Mouse (Mus musculus): ENCODE measurements at regions not wholly inside any gene's neighbourhood (a gene's known extent, or its start where the extent isn't known, plus 50 kb on each side); places are given as distances from the start of the nearest gene placed in this dataset.

- no peak overlapping the region for H3K27ac ChIP-seq (ENCODE audit: low read depth, low read length)
- WGBS, result 74% methylated on average over 3 of the region's 3 CpGs
- H3K9me3 ChIP-seq (ENCODE audit: control insufficient read depth, low read length), result no peaks in the 10 kb centered on the region
- H3K4me2 ChIP-seq (ENCODE audit: low read depth, low read length, severe bottlenecking), result no peak overlapping the region
- DNase-seq (ENCODE audit: low spot score), result no peak
- H3K36me3 ChIP-seq (ENCODE audit: control insufficient read depth, insufficient read depth, low read length), result no peaks in the 10 kb centered on the region
- no peaks in the 10 kb centered on the region for H3K4me1 ChIP-seq (replicated peaks; ENCODE audit: control insufficient read depth, insufficient read depth, low read length)
- H3K27me3 ChIP-seq (ENCODE audit: control insufficient read depth, insufficient read depth, low read length), result no peaks in the 10 kb centered on the region
- no peak for ATAC-seq (replicated peaks; ENCODE audit: low FRiP score)
- no peak overlapping the region for H3K9ac ChIP-seq (ENCODE audit: low read length)
- no peak overlapping the region for H3K4me3 ChIP-seq (ENCODE audit: low read depth, low read length)
These were observed 281.5 kb upstream of the Mki67 start for GRCm38 (mm10) chr7:135997640-135998039.

DNA sequence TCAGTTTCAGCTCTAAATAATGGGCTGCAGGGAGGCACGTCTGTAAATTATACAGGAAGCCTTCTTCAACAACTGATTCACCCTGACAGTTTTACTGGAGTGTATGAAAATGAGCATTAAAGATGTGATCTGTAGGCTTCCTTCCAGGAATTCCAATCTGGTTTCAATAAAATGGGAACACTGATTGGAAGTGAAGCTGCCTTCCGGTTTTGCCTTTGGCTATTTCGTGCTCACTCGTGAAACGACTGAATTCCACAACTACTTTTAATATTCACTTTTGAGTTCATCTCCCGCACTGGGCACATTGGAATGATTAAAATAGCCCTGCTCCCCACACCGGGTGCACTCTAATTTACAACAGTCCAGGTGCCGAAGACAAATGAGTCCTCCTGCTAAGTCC lies 286.2 kb upstream of the Mki67 start:
- ATAC-seq (replicated peaks; ENCODE audit: low FRiP score) (no peak), DNase-seq (ENCODE audit: low spot score) (no peak)
- no peaks in the 10 kb centered on the region for H3K36me3 ChIP-seq (ENCODE audit: control insufficient read depth, insufficient read depth, low read length)

DNA sequence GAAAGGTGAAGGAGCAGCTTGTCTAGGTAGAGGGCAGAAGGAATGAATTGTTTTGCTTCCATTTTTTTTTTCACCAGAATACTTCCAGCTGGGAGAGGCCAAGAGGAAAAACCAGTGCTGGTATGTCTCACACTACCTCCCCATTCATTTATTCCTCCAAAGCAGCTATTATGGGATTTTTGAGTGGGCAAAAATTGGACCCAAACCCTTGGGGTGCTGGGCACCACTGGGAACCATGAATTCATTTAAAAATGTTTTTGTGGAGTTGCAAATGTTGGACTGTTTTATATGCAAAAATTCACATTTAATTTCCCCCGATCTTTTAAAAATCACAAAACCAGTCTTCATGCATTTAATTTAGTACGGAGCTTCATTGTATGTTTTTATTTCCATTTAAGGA lies 287.1 kb upstream of the Mki67 start:
- Histone ChIP-seq H3K4me1 (replicated peaks; ENCODE audit: control insufficient read depth, insufficient read depth, low read length) (peaks cover 2% of the 10 kb centered on the region; the same call in 1 of the 2 replicates), H3K4me2 (ENCODE audit: low read depth, low read length, severe bottlenecking) (no peak overlapping the region), H3K9ac (ENCODE audit: low read length) (no peak overlapping the region), H3K27me3 (ENCODE audit: control insufficient read depth, insufficient read depth, low read length) (no peaks in the 10 kb centered on the region), H3K9me3 (ENCODE audit: control insufficient read depth, low read length) (no peaks in the 10 kb centered on the region), H3K4me3 (ENCODE audit: low read depth, low read length) (no peak overlapping the region), H3K36me3 (ENCODE audit: control insufficient read depth, insufficient read depth, low read length) (no peaks in the 10 kb centered on the region), H3K27ac (ENCODE audit: low read depth, low read length) (no peak overlapping the region)
- no peak for ATAC-seq (replicated peaks; ENCODE audit: low FRiP score)
- DNase-seq (ENCODE audit: low spot score), result no peak
- 92% methylated on average over 2 of the region's 2 CpGs for WGBS

More for the DNA sequence above, 286.2 kb upstream of the Mki67 start:
- Histone ChIP-seq H3K4me3 (ENCODE audit: low read depth, low read length) (no peak overlapping the region), H3K4me1 (replicated peaks; ENCODE audit: control insufficient read depth, insufficient read depth, low read length) (no peaks in the 10 kb centered on the region; the same call in 1 of the 2 replicates), H3K9me3 (ENCODE audit: control insufficient read depth, low read length) (no peaks in the 10 kb centered on the region), H3K27me3 (ENCODE audit: control insufficient read depth, insufficient read depth, low read length) (no peaks in the 10 kb centered on the region), H3K4me2 (ENCODE audit: low read depth, low read length, severe bottlenecking) (no peak overlapping the region), H3K9ac (ENCODE audit: low read length) (no peak overlapping the region), H3K27ac (ENCODE audit: low read depth, low read length) (no peak overlapping the region)
- 79% methylated on average over 8 of the region's 8 CpGs for WGBS

DNA sequence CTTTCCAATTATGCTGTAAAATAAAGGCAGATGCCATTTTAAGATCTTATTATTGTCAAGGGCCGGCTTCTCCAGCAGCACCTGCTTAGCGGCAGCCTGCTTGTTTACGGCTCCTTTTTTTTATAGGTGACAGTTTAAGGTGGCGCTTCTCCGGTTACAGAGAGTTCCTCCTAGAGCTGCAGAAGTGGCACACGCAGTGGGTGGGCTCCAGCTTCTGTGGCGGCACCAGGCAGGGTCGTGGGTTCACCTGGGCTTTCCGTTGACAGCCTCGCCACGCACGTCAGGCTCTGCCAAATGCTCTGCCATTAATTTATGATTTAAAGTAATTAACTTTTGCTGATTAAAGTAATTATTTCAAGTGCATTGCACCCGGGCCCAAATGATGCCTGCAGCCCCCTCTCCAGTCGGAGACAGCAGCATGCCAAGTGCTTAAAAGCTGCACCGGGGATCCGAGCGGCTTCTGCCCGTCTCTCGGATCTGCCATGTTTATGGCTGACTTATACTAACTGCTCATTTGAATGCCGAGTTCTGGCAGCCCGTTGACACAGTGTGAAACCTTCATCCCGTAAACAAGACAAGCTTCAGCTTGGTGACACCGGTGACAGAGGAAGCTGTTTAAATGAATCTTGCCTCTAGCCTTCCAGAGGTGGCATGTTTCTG lies 291.8 kb upstream of the Mki67 start:
- 41% methylated on average over 23 of the region's 23 CpGs for WGBS
- peak overlapping the region; percentile 11; the same call in 1 of the 2 replicates for H3K4me2 ChIP-seq (ENCODE audit: low read depth, low read length, severe bottlenecking)
- H3K4me3 ChIP-seq (ENCODE audit: low read depth, low read length), result no peak overlapping the region
- no peak overlapping the region for H3K27ac ChIP-seq (ENCODE audit: low read depth, low read length)
- H3K27me3 ChIP-seq (ENCODE audit: control insufficient read depth, insufficient read depth, low read length), result no peaks in the 10 kb centered on the region
- H3K4me1 ChIP-seq (replicated peaks; ENCODE audit: control insufficient read depth, insufficient read depth, low read length), result peaks cover 2% of the 10 kb centered on the region; the same call in 1 of the 2 replicates
- H3K9ac ChIP-seq (ENCODE audit: low read length), result no peak overlapping the region
- ATAC-seq (replicated peaks; ENCODE audit: low FRiP score) (no peak), DNase-seq (ENCODE audit: low spot score) (no peak)
- no peaks in the 10 kb centered on the region for H3K9me3 ChIP-seq (ENCODE audit: control insufficient read depth, low read length)
- H3K36me3 ChIP-seq (ENCODE audit: control insufficient read depth, insufficient read depth, low read length), result no peaks in the 10 kb centered on the region

GRCm38 (mm10) chr7:136008486-136008885 lies 292.3 kb upstream of the Mki67 start:
- H3K4me1 ChIP-seq (replicated peaks; ENCODE audit: control insufficient read depth, insufficient read depth, low read length), result 0 out of 2 replicates have a peak, but pooled peaks cover 2% of the 10 kb centered on the region
- no peaks in the 10 kb centered on the region for H3K9me3 ChIP-seq (ENCODE audit: control insufficient read depth, low read length)
- ATAC-seq (replicated peaks; ENCODE audit: low FRiP score) (no peak), DNase-seq (ENCODE audit: low spot score) (no peak)
- WGBS, result 50% methylated on average over 6 of the region's 6 CpGs
- H3K27me3 ChIP-seq (ENCODE audit: control insufficient read depth, insufficient read depth, low read length), result no peaks in the 10 kb centered on the region
- no peak overlapping the region for H3K27ac ChIP-seq (ENCODE audit: low read depth, low read length)
- no peak overlapping the region for H3K9ac ChIP-seq (ENCODE audit: low read length)
- no peak overlapping the region for H3K4me2 ChIP-seq (ENCODE audit: low read depth, low read length, severe bottlenecking)
- no peaks in the 10 kb centered on the region for H3K36me3 ChIP-seq (ENCODE audit: control insufficient read depth, insufficient read depth, low read length)
- no peak overlapping the region for H3K4me3 ChIP-seq (ENCODE audit: low read depth, low read length)

DNA sequence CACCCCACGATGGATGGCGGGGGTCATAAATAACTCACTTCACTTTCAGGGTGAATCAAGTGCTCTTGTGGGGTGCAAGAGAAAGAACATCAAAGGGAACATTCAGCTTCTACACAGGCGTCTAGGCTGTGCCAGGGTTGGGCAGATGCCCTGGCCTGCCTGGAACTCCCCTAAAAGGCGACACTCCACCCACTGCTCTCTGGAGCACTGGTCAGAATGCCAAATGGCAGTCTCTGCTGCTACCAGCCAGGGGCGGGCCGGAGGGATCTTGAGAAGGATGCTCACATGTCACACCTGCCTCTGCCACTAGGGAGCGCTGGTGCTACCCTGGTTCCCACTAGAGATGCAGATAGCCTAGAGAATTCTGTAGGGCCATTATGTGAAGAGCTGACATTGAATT lies 293.9 kb upstream of the Mki67 start:
- Histone ChIP-seq H3K27me3 (ENCODE audit: control insufficient read depth, insufficient read depth, low read length) (no peaks in the 10 kb centered on the region), H3K4me2 (ENCODE audit: low read depth, low read length, severe bottlenecking) (no peak overlapping the region), H3K4me1 (replicated peaks; ENCODE audit: control insufficient read depth, insufficient read depth, low read length) (0 out of 2 replicates have a peak, but pooled peaks cover 2% of the 10 kb centered on the region), H3K36me3 (ENCODE audit: control insufficient read depth, insufficient read depth, low read length) (no peaks in the 10 kb centered on the region), H3K4me3 (ENCODE audit: low read depth, low read length) (no peak overlapping the region), H3K9ac (ENCODE audit: low read length) (no peak overlapping the region), H3K9me3 (ENCODE audit: control insufficient read depth, low read length) (no peaks in the 10 kb centered on the region), H3K27ac (ENCODE audit: low read depth, low read length) (no peak overlapping the region)
- ATAC-seq (replicated peaks; ENCODE audit: low FRiP score), result no peak
- DNase-seq (ENCODE audit: low spot score), result peak; percentile 69
- 67% methylated on average over 7 of the region's 7 CpGs for whole genome bisulfite sequencing

- Histone ChIP-seq H3K27me3 (ENCODE audit: control insufficient read depth, insufficient read depth, low read length) (no peaks in the 10 kb centered on the region), H3K9me3 (ENCODE audit: control insufficient read depth, low read length) (no peaks in the 10 kb centered on the region), H3K4me1 (replicated peaks; ENCODE audit: control insufficient read depth, insufficient read depth, low read length) (no peaks in the 10 kb centered on the region), H3K36me3 (ENCODE audit: control insufficient read depth, insufficient read depth, low read length) (no peaks in the 10 kb centered on the region), H3K27ac (ENCODE audit: low read depth, low read length) (no peak overlapping the region), H3K9ac (ENCODE audit: low read length) (no peak overlapping the region), H3K4me2 (ENCODE audit: low read depth, low read length, severe bottlenecking) (no peak overlapping the region), H3K4me3 (ENCODE audit: low read depth, low read length) (no peak overlapping the region)
- WGBS, result 63% methylated on average over 4 of the region's 4 CpGs
- DNase-seq (ENCODE audit: low spot score), result no peak
- no peak for ATAC-seq (replicated peaks; ENCODE audit: low FRiP score)
These were observed 298.5 kb upstream of the Mki67 start for GRCm38 (mm10) chr7:136014706-136015105.

GRCm38 (mm10) chr7:136016918-136017317 lies 300.8 kb upstream of the Mki67 start:
- H3K4me2 ChIP-seq (ENCODE audit: low read depth, low read length, severe bottlenecking), result no peak overlapping the region
- ATAC-seq (replicated peaks; ENCODE audit: low FRiP score) (no peak), DNase-seq (ENCODE audit: low spot score) (no peak)
- H3K36me3 ChIP-seq (ENCODE audit: control insufficient read depth, insufficient read depth, low read length), result no peaks in the 10 kb centered on the region
- H3K27me3 ChIP-seq (ENCODE audit: control insufficient read depth, insufficient read depth, low read length), result no peaks in the 10 kb centered on the region
- H3K27ac ChIP-seq (ENCODE audit: low read depth, low read length), result no peak overlapping the region
- no peaks in the 10 kb centered on the region for H3K9me3 ChIP-seq (ENCODE audit: control insufficient read depth, low read length)
- 86% methylated on average over 8 of the region's 8 CpGs for WGBS
- H3K4me3 ChIP-seq (ENCODE audit: low read depth, low read length), result no peak overlapping the region
- H3K4me1 ChIP-seq (replicated peaks; ENCODE audit: control insufficient read depth, insufficient read depth, low read length), result no peaks in the 10 kb centered on the region
- no peak overlapping the region for H3K9ac ChIP-seq (ENCODE audit: low read length)

- Histone ChIP-seq H3K4me1 (replicated peaks; ENCODE audit: control insufficient read depth, insufficient read depth, low read length) (no peaks in the 10 kb centered on the region), H3K9ac (ENCODE audit: low read length) (no peak overlapping the region), H3K27me3 (ENCODE audit: control insufficient read depth, insufficient read depth, low read length) (no peaks in the 10 kb centered on the region), H3K27ac (ENCODE audit: low read depth, low read length) (no peak overlapping the region), H3K4me2 (ENCODE audit: low read depth, low read length, severe bottlenecking) (no peak overlapping the region), H3K36me3 (ENCODE audit: control insufficient read depth, insufficient read depth, low read length) (no peaks in the 10 kb centered on the region), H3K4me3 (ENCODE audit: low read depth, low read length) (no peak overlapping the region), H3K9me3 (ENCODE audit: control insufficient read depth, low read length) (no peaks in the 10 kb centered on the region)
- ATAC-seq (replicated peaks; ENCODE audit: low FRiP score), result no peak
- no peak for DNase-seq (ENCODE audit: low spot score)
- 67% methylated on average over 7 of the region's 7 CpGs for WGBS
These were observed 304.4 kb upstream of the Mki67 start for GRCm38 (mm10) chr7:136020577-136020976.
